ENCODE assay signal across 10 mouse cellular contexts in the genomic region with DNA sequence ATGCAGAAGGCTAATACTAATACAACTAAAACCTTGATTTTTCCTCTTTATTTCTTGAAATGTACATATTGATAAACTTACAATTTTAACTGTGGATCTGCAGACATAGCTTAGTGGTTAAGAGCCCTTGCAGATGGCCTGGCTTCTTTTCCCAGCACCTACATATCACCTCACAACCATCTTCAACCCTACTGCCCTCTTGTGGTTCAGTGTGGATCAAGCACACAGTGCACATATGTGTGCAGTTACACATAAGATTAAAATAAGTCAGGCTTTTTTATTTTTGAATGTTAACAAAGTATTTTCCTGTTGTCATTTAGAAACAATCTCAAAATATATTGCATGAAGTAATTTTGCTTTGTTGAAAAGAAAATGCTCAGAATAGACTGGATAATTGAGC.
DNase-seq lines count a peak whose midpoint lies in the region; ATAC-seq and TF ChIP-seq lines count a peak whose summit lies in the region.
"Had no signal": no experiment of that assay in that cellular context is flagged by ENCODE, and none has a peak within 500 bp of the region (broad histone marks: within the 10 kb centered on the region; RNA-seq: fewer than 3 reads in every experiment).

No protein-coding gene starts in this region.

- no peaks in the 10 kb centered on the region for H3K4me1 ChIP-seq in embryonic facial prominence, embryonic 11.5 days (ENCODE audit: control insufficient read depth, insufficient read depth, low read length)
- H3K4me1 ChIP-seq in embryonic facial prominence, embryonic 10.5 days, result no peaks in the 10 kb centered on the region
- no peaks in the 10 kb centered on the region for H3K4me1 ChIP-seq in thymus, adult 2 months (replicated peaks; ENCODE audit: control insufficient read depth, insufficient read depth, low read length)
- no peaks in the 10 kb centered on the region for H3K4me1 ChIP-seq in liver, postnatal 0 days (ENCODE audit: insufficient read depth)
- H3K4me1 ChIP-seq: limb, embryonic 12.5 days; neural tube, embryonic 13.5 days had no signal

- TF ChIP-seq EP300 in liver, postnatal 0 days (IDR thresholded peaks at IDR 0.05; ENCODE audit: low read depth), result no peak

- ATAC-seq in embryonic facial prominence, embryonic 11.5 days (replicated peaks; ENCODE audit: insufficient number of reproducible peaks, low FRiP score, low TSS enrichment, low read depth), result no peak
- ATAC-seq in liver, postnatal 0 days, result no peak

- no peak overlapping the region for H3K4me2 ChIP-seq in embryonic facial prominence, embryonic 11.5 days (ENCODE audit: low read depth, low read length)
- H3K4me2 ChIP-seq in liver, postnatal 0 days (ENCODE audit: low read depth, low read length), result no peak overlapping the region
- H3K4me2 ChIP-seq: limb, embryonic 12.5 days; neural tube, embryonic 13.5 days had no signal

- no peak overlapping the region for H3K27ac ChIP-seq in embryonic facial prominence, embryonic 11.5 days (replicated peaks; ENCODE audit: low read depth, low read length)
- H3K27ac ChIP-seq in embryonic facial prominence, embryonic 10.5 days (replicated peaks), result no peak overlapping the region
- H3K27ac ChIP-seq in thymus, adult 2 months (ENCODE audit: control insufficient read depth, insufficient read depth, low read length), result no peak overlapping the region
- H3K27ac ChIP-seq in liver, postnatal 0 days (ENCODE audit: low read depth), result no peak overlapping the region
- H3K27ac ChIP-seq: limb, embryonic 12.5 days; neural tube, embryonic 13.5 days had no signal

- no peak for TF ChIP-seq CTCF in thymus, adult 2 months (IDR thresholded peaks at IDR 0.05; ENCODE audit: borderline replicate concordance, control insufficient read depth, extremely low read depth, insufficient read depth, low read length, poor library complexity)
- peak; percentile 61 for TF ChIP-seq CTCF in liver, postnatal 0 days (IDR thresholded peaks at IDR 0.05; ENCODE audit: low read depth)

- no peak for TF ChIP-seq POLR2A in thymus, adult 2 months (IDR thresholded peaks at IDR 0.05; ENCODE audit: control insufficient read depth, extremely low read depth, insufficient read depth, low read length, poor library complexity)

- DNase-seq in embryonic facial prominence, embryonic 11.5 days (ENCODE audit: low spot score), result peak; percentile 14
- DNase-seq in embryonic facial prominence, embryonic 10.5 days (ENCODE audit: low spot score), result no peak
- DNase-seq in thymus, adult 2 months, result peak; percentile 48
- DNase-seq in thymus, adult 18-20 months, result no peak
- DNase-seq in liver, postnatal 0 days, result no peak
- peak; percentile 58 for DNase-seq in thymus, postnatal 4 days
- no peak for DNase-seq in frontal cortex, postnatal 36 days (ENCODE audit: low spot score in 2 of 2)
- no peak for DNase-seq in cerebellum, adult 9-11 months

- no peaks in the 10 kb centered on the region for H3K9me3 ChIP-seq in embryonic facial prominence, embryonic 11.5 days (replicated peaks; ENCODE audit: control insufficient read depth, low read length)
- no peaks in the 10 kb centered on the region for H3K9me3 ChIP-seq in embryonic facial prominence, embryonic 10.5 days
- H3K9me3 ChIP-seq in liver, postnatal 0 days (ENCODE audit: low read length), result no peaks in the 10 kb centered on the region
- H3K9me3 ChIP-seq: limb, embryonic 12.5 days; neural tube, embryonic 13.5 days had no signal

- H3K36me3 ChIP-seq in embryonic facial prominence, embryonic 11.5 days (replicated peaks; ENCODE audit: control insufficient read depth, insufficient read depth, low read depth, low read length), result peaks cover 2% of the 10 kb centered on the region
- peaks cover 51% of the 10 kb centered on the region for H3K36me3 ChIP-seq in embryonic facial prominence, embryonic 10.5 days (replicated peaks)
- peaks cover 15% of the 10 kb centered on the region; the same call in 1 of the 2 replicates for H3K36me3 ChIP-seq in thymus, adult 2 months (ENCODE audit: control insufficient read depth, insufficient read depth, low read length)
- peaks cover 18% of the 10 kb centered on the region for H3K36me3 ChIP-seq in liver, postnatal 0 days (replicated peaks; ENCODE audit: insufficient read depth, low read length)

- no peak overlapping the region for H3K9ac ChIP-seq in embryonic facial prominence, embryonic 11.5 days (replicated peaks; ENCODE audit: low read length)
- H3K9ac ChIP-seq in liver, postnatal 0 days (replicated peaks), result no peak overlapping the region
- H3K9ac ChIP-seq: limb, embryonic 12.5 days; neural tube, embryonic 13.5 days had no signal

- H3K4me3 ChIP-seq in embryonic facial prominence, embryonic 11.5 days (ENCODE audit: low read depth, low read length), result no peak overlapping the region
- no peak overlapping the region for H3K4me3 ChIP-seq in embryonic facial prominence, embryonic 10.5 days
- no peak overlapping the region for H3K4me3 ChIP-seq in thymus, adult 2 months (ENCODE audit: control insufficient read depth, insufficient read depth, low read length)
- H3K4me3 ChIP-seq in liver, postnatal 0 days (ENCODE audit: low read depth, low read length), result no peak overlapping the region
- H3K4me3 ChIP-seq: limb, embryonic 12.5 days; neural tube, embryonic 13.5 days had no signal

- no peaks in the 10 kb centered on the region for H3K27me3 ChIP-seq in embryonic facial prominence, embryonic 11.5 days (ENCODE audit: control insufficient read depth, insufficient read depth, low read length)
- no peaks in the 10 kb centered on the region for H3K27me3 ChIP-seq in embryonic facial prominence, embryonic 10.5 days (replicated peaks; ENCODE audit: low read depth, poor library complexity, severe bottlenecking)
- H3K27me3 ChIP-seq in thymus, adult 2 months (ENCODE audit: control insufficient read depth, insufficient read depth, low read length), result no peaks in the 10 kb centered on the region
- H3K27me3 ChIP-seq in liver, postnatal 0 days (ENCODE audit: insufficient read depth, low read length), result no peaks in the 10 kb centered on the region
- H3K27me3 ChIP-seq: limb, embryonic 12.5 days; neural tube, embryonic 13.5 days had no signal

Comparison
In these comparisons a context has a peak if more than half of its experiments do, and no peak if none do; other contexts are left out.
1. DNase-seq: peak in embryonic facial prominence, embryonic 11.5 days (single experiment), thymus, adult 2 months (single experiment) and thymus, postnatal 4 days (single experiment); none in embryonic facial prominence, embryonic 10.5 days (single experiment), thymus, adult 18-20 months (0 of 2), liver, postnatal 0 days (single experiment), frontal cortex, postnatal 36 days (0 of 2) and cerebellum, adult 9-11 months (single experiment).